Mouse (Mus musculus) MEL (cell line): Measurements from ENCODE around the gene Prr15l. TPM values are rescaled to one million over a fixed set of nuclear protein-coding genes. Genes with fewer than 3 reads are reported as not detected.

Experiments
- DNase-seq: peaks from one replicate; pipeline ENCODE4 v3.0.0; 2011; ENCODE audit warnings: low read depth, low spot score
- H3K27ac ChIP-seq: 2 replicates; pipeline ENCODE4 v1.5.1; 2012; ENCODE audit warnings: low read depth, mild to moderate bottlenecking, control low read depth, low read length, moderate library complexity; ENCODE audit not compliant: control insufficient read depth
- H3K27me3 ChIP-seq, 2 experiments: fragments of 150-350 bp in 1 of 2; sonication (generic) in 1 of 2; 2 replicates each; pipeline ENCODE4 v1.6.1; 2012; ENCODE audit warnings: low read length in 2 of 2, mild to moderate bottlenecking in 2 of 2, improper control_type of control experiment in 1 of 2, moderate library complexity in 1 of 2; ENCODE audit not compliant: insufficient read depth in 2 of 2, control insufficient read depth in 1 of 2
- H3K36me3 ChIP-seq, 2 experiments: 2 replicates each; pipeline ENCODE4 v1.6.1; 2012 to 2014; ENCODE audit warnings: low read length in 2 of 2, improper control_type of control experiment in 1 of 2, inconsistent platforms in 1 of 2, mild to moderate bottlenecking in 1 of 2; ENCODE audit not compliant: insufficient read depth in 2 of 2, control insufficient read depth in 1 of 2
- H3K4me1 ChIP-seq, 2 experiments: fragments of 150-350 bp in 1 of 2; sonication (generic) in 1 of 2; 2 replicates each; pipeline ENCODE4 v1.6.1; 2012; ENCODE audit warnings: low read length in 2 of 2, improper control_type of control experiment in 1 of 2, mild to moderate bottlenecking in 1 of 2; ENCODE audit not compliant: insufficient read depth in 2 of 2, control insufficient read depth in 1 of 2
- H3K4me3 ChIP-seq, 2 experiments: fragments of 150-350 bp in 1 of 2; sonication (generic) in 1 of 2; 2 replicates each; pipeline ENCODE4 v1.5.1; 2012; ENCODE audit warnings: low read depth in 2 of 2, low read length in 2 of 2, mild to moderate bottlenecking in 2 of 2, moderate library complexity in 2 of 2, control low read depth in 1 of 2, improper control_type of control experiment in 1 of 2; ENCODE audit not compliant: control insufficient read depth in 1 of 2, insufficient read depth in 1 of 2
- H3K79me2 ChIP-seq: 2 replicates; pipeline ENCODE4 v1.6.1; 2012; ENCODE audit warnings: mild to moderate bottlenecking, low read length, moderate library complexity; ENCODE audit not compliant: control insufficient read depth, poor library complexity, insufficient read depth
- H3K9ac ChIP-seq: 2 replicates; pipeline ENCODE4 v1.6.1; 2012; ENCODE audit warnings: low read depth, mild to moderate bottlenecking, control low read depth, low read length, moderate library complexity; ENCODE audit not compliant: control insufficient read depth, poor library complexity, severe bottlenecking
- H3K9me3 ChIP-seq: fragments of 150-350 bp; sonication (generic); replicated peaks from 2 replicates; pipeline ENCODE4 v1.6.1; 2012; ENCODE audit warnings: mild to moderate bottlenecking, low read length, improper control_type of control experiment, moderate library complexity; ENCODE audit not compliant: insufficient read depth
- BHLHE40 ChIP-seq: IDR thresholded peaks from 2 replicates; pipeline ENCODE4 v1.6.1; 2012; ENCODE audit warnings: low read depth, mild to moderate bottlenecking, inconsistent platforms, low read length, improper control_type of control experiment, borderline replicate concordance
- CHD1 ChIP-seq: IDR thresholded peaks from 2 replicates; pipeline ENCODE4 v1.6.1; 2012; ENCODE audit warnings: low read depth, mild to moderate bottlenecking, inconsistent platforms, low read length, improper control_type of control experiment
- CHD2 ChIP-seq: IDR thresholded peaks from 2 replicates; pipeline ENCODE4 v1.6.1; 2011; ENCODE audit warnings: low read length, improper control_type of control experiment
- CTCF ChIP-seq, 3 experiments: IDR thresholded peaks in 2 of 3; conservative IDR thresholded peaks in 1 of 3; 2 replicates each; pipeline ENCODE4 v1.5.1; 2011 to 2012; ENCODE audit warnings: low read length in 3 of 3, low read depth in 2 of 3, mild to moderate bottlenecking in 2 of 3, improper control_type of control experiment in 1 of 3, inconsistent platforms in 1 of 3, mixed read lengths in 1 of 3, moderate library complexity in 1 of 3; ENCODE audit not compliant: control insufficient read depth in 1 of 3, insufficient read depth in 1 of 3, poor library complexity in 1 of 3, severe bottlenecking in 1 of 3
- E2F4 ChIP-seq: IDR thresholded peaks from 2 replicates; pipeline ENCODE4 v1.6.1; 2011; ENCODE audit warnings: low read depth, low read length, improper control_type of control experiment, borderline replicate concordance
- ETS1 ChIP-seq: IDR thresholded peaks from 2 replicates; pipeline ENCODE4 v1.6.1; 2012; ENCODE audit warnings: low read depth, mild to moderate bottlenecking, inconsistent platforms, low read length, improper control_type of control experiment, moderate library complexity
- JUND ChIP-seq: IDR thresholded peaks from 2 replicates; pipeline ENCODE4 v1.6.1; 2011; ENCODE audit warnings: low read depth, mild to moderate bottlenecking, improper control_type of control experiment, low read length
- MXI1 ChIP-seq: IDR thresholded peaks from 2 replicates; pipeline ENCODE4 v1.6.1; 2011; ENCODE audit warnings: mild to moderate bottlenecking, low read depth, low read length, improper control_type of control experiment
- MYC ChIP-seq: IDR thresholded peaks from 2 replicates; pipeline ENCODE4 v1.6.1; 2011; ENCODE audit warnings: low read depth, mild to moderate bottlenecking, low read length, improper control_type of control experiment, moderate library complexity
- NELFE ChIP-seq: IDR thresholded peaks from 2 replicates; pipeline ENCODE4 v1.6.1; 2011; ENCODE audit warnings: low read depth, low read length, improper control_type of control experiment
- POLR2A ChIP-seq, 2 experiments: IDR thresholded peaks; 2 replicates each; pipeline ENCODE4 v1.6.1; 2011 to 2012; ENCODE audit warnings: low read length in 2 of 2, mild to moderate bottlenecking in 2 of 2, control low read depth in 1 of 2, improper control_type of control experiment in 1 of 2, low read depth in 1 of 2, moderate library complexity in 1 of 2; ENCODE audit not compliant: control insufficient read depth in 1 of 2, insufficient read depth in 1 of 2, poor library complexity in 1 of 2
- POLR2AphosphoS2 ChIP-seq: IDR thresholded peaks from 2 replicates; pipeline ENCODE4 v1.6.1; 2011; ENCODE audit warnings: low read length, improper control_type of control experiment
- RAD21 ChIP-seq: IDR thresholded peaks from 2 replicates; pipeline ENCODE4 v1.6.1; 2011; ENCODE audit warnings: mild to moderate bottlenecking, low read depth, low read length, improper control_type of control experiment
- TBP ChIP-seq: IDR thresholded peaks from 2 replicates; pipeline ENCODE4 v1.8.0; 2011; ENCODE audit warnings: low read depth, low read length, improper control_type of control experiment
- TCF12 ChIP-seq: IDR thresholded peaks from 2 replicates; pipeline ENCODE4 v1.6.1; 2014; ENCODE audit warnings: low read depth, mild to moderate bottlenecking, inconsistent platforms, low read length, improper control_type of control experiment, moderate library complexity
- UBTF ChIP-seq: IDR thresholded peaks from 2 replicates; pipeline ENCODE4 v1.6.1; 2012; ENCODE audit warnings: low read depth, mild to moderate bottlenecking, inconsistent platforms, low read length, improper control_type of control experiment, moderate library complexity, borderline replicate concordance; ENCODE audit not compliant: insufficient read depth
- USF1 ChIP-seq: IDR thresholded peaks from 2 replicates; pipeline ENCODE4 v1.6.1; 2014; ENCODE audit warnings: low read depth, mild to moderate bottlenecking, inconsistent platforms, low read length, improper control_type of control experiment, moderate library complexity
- USF2 ChIP-seq, 2 experiments: IDR thresholded peaks; 2 replicates each; pipeline ENCODE4 v1.6.1; 2011 to 2012; ENCODE audit warnings: improper control_type of control experiment in 2 of 2, low read length in 2 of 2, borderline replicate concordance in 1 of 2, inconsistent platforms in 1 of 2, low read depth in 1 of 2, mild to moderate bottlenecking in 1 of 2; ENCODE audit not compliant: insufficient read depth in 1 of 2
- ZKSCAN1 ChIP-seq: IDR thresholded peaks from 2 replicates; pipeline ENCODE4 v1.6.1; 2012; ENCODE audit warnings: low read depth, mild to moderate bottlenecking, inconsistent platforms, low read length, improper control_type of control experiment, moderate library complexity
- ZMIZ1 ChIP-seq: IDR thresholded peaks from 2 replicates; pipeline ENCODE4 v1.6.1; 2012; ENCODE audit warnings: low read depth, mild to moderate bottlenecking, inconsistent platforms, low read length, improper control_type of control experiment, moderate library complexity
- ZNF384 ChIP-seq: IDR thresholded peaks from 2 replicates; pipeline ENCODE4 v1.6.1; 2012; ENCODE audit warnings: low read depth, mild to moderate bottlenecking, inconsistent platforms, low read length, improper control_type of control experiment
- polyA plus RNA-seq, 2 experiments: library from polyadenylated mRNA; stranded (reverse) in 1 of 2; unstranded in 1 of 2; fragments of >175 nt in 1 of 2; fragments of >200 nt in 1 of 2; gene quantifications; 2 replicates each; pipeline versions ENCODE4 v1.2.1 to v1.2.4; 2012; ENCODE audit warnings: low replicate concordance in 2 of 2, low read depth in 1 of 2; ENCODE audit not compliant: insufficient read length in 2 of 2, insufficient read depth in 1 of 2, missing spikeins in 1 of 2
- total RNA-seq: library from RNA; depleted of rRNA; stranded (reverse); fragments of 300-350 nt; gene quantifications from 2 replicates; pipeline ENCODE4 v1.2.3, GENCODE M21; 2012

Gene Prr15l
- total and polyA plus RNA-seq, 3 experiments, result 0.08 to 0.19 TPM; not detected in 1

GRCm38 (mm10) chr11:96952426-96952825, 24.5 kb downstream of the Prr15l start:
- Histone ChIP-seq H3K9ac (no peak overlapping the region), H3K4me1 (peaks cover 30 to 54% of the 10 kb centered on the region in 2 experiments), H3K36me3 (peaks cover 34 to 59% of the 10 kb centered on the region in 2 experiments), H3K4me3 (no peak overlapping the region), H3K79me2 (peaks cover 13% of the 10 kb centered on the region; the same call in 1 of the 2 replicates), H3K9me3 (no peaks in the 10 kb centered on the region), H3K27ac (no peak overlapping the region), H3K27me3 (no peaks in the 10 kb centered on the region)
- TF ChIP-seq POLR2A (IDR thresholded peaks at IDR 0.05; ENCODE audit: control insufficient read depth in 1 of 2, insufficient read depth in 1 of 2, low read depth in 1 of 2, low read length in 2 of 2, poor library complexity in 1 of 2) (peak in 1 of 2 experiments; percentile 39; a peak in 2 of 4 replicates), TCF12 (no peak)
- DNase-seq, result no peak

GRCm38 (mm10) chr11:96952896-96953295, 25.0 kb downstream of the Prr15l start:
- Histone ChIP-seq H3K9me3 (no peaks in the 10 kb centered on the region), H3K4me3 (no peak overlapping the region), H3K27ac (no peak overlapping the region), H3K36me3 (peaks cover 34 to 55% of the 10 kb centered on the region in 2 experiments), H3K4me1 (peaks cover 27 to 51% of the 10 kb centered on the region in 2 experiments)
- TF ChIP-seq TBP (no peak), USF1 (no peak), E2F4 (no peak), ZMIZ1 (no peak), RAD21 (no peak)
- TF ChIP-seq, all 39 proteins: peak for 0
- Histone ChIP-seq H3K9ac (no peak overlapping the region), H3K79me2 (peaks cover 13% of the 10 kb centered on the region; the same call in 1 of the 2 replicates), H3K27me3 (no peaks in the 10 kb centered on the region)
- no peak for DNase-seq

GRCm38 (mm10) chr11:96955094-96955493, 27.2 kb downstream of the Prr15l start:
- Histone ChIP-seq H3K4me3 (no peak overlapping the region), H3K79me2 (no peaks in the 10 kb centered on the region; the same call in 1 of the 2 replicates), H3K27ac (peak overlapping the region; percentile 48; the same call in 1 of the 2 replicates), H3K36me3 (peaks cover 23 to 36% of the 10 kb centered on the region in 2 experiments), H3K9me3 (no peaks in the 10 kb centered on the region), H3K9ac (no peak overlapping the region), H3K27me3 (no peaks in the 10 kb centered on the region), H3K4me1 (peaks cover 22 to 31% of the 10 kb centered on the region in 2 experiments)
- DNase-seq, result no peak
- TF ChIP-seq BHLHE40 (no peak), ZMIZ1 (no peak), POLR2A (IDR thresholded peaks at IDR 0.05; ENCODE audit: control insufficient read depth in 1 of 2, insufficient read depth in 1 of 2, low read depth in 1 of 2, low read length in 2 of 2, poor library complexity in 1 of 2) (no peak), CTCF (IDR thresholded peaks at IDR 0.05 in 2 of 3, conservative IDR thresholded peaks at IDR 0.05 in 1 of 3; ENCODE audit: control insufficient read depth in 1 of 3, insufficient read depth in 1 of 3, low read depth in 2 of 3, low read length in 3 of 3, poor library complexity in 1 of 3, severe bottlenecking in 1 of 3) (no peak), POLR2AphosphoS2 (no peak), ETS1 (no peak), CHD1 (no peak), MXI1 (no peak), USF2 (IDR thresholded peaks at IDR 0.05; ENCODE audit: borderline replicate concordance in 1 of 2, insufficient read depth in 1 of 2, low read depth in 1 of 2, low read length in 2 of 2) (no peak), CHD2 (no peak), NELFE (no peak), ZNF384 (no peak), JUND (no peak), TBP (no peak), UBTF (no peak), ZKSCAN1 (no peak), MYC (no peak)
